Mouse (Mus musculus): ENCODE measurements at regions not wholly inside any gene's neighbourhood (a gene's known extent, or its start where the extent isn't known, plus 50 kb on each side); places are given as distances from the start of the nearest gene placed in this dataset.

DNA sequence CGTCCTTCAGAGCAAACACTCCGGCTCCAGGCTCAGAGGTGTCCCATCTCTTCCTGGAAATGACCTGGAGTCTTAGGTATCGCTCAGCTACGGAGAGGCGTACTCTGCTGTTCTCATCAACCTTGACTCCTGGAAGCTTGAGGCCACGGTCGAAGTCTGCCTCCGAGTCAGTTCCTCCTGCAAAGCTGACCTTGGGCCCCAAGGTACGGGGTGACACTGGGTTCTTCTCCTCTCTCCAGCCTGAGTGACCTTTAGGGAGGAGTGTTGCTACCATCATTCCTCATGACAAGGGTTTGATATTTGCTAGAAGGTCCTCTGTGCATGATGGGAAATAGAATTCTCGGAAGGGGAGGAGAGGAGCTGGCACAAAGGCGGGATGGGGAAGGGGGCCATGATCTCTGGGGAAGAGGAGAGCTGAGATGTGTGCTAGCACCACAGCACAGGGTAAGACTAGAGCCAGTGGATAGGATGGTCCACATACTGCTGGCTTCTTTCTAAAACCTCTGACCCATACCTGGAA, 469.0 kb downstream of the Rps24 start:
- DNase-seq = no peak

GRCm38 (mm10) chr14:24956528-24957210, 469.7 kb downstream of the Rps24 start:
- DNase-seq = no peak

DNA sequence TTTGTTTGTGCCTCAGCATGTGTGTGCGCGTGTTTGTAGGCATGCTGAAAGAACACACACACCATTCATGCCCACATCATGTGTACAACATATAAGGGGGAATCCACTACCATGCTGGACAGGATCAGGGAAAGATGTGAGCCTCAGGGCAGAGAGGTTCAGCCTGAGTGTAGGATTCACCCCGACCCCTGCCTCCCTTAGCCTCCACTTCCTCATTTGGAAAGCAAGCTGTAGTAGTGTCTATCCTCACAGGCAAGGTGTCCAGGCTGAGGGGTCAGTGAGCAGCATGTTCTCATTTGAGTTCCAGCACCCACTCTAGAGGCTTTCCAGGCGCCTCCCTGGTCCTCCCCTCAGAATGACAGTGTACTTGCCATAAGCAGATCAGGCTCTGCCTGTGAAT, 470.5 kb downstream of the Rps24 start:
- no peak for DNase-seq

DNA sequence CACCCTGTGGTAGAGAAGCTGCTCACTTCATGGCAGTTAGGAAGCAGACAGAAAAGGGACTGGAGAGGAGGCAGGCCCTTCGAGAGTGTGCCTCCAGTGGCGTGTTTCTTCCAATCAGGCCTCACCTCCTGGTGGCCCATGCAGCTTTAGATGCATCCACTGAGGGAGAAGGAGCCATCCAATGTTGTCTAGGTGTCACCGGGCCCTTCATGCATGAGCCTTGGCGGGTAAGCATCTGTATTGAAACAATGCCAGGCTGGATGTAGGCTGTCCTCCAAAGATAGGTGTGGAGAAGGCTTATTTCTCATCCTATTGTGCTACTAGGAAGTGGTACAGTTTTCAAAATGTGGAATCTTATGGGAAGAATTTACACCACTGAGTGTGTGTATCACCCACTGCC, 471.9 kb downstream of the Rps24 start:
- no peak for DNase-seq

- no peak for DNase-seq
Measured at GRCm38 (mm10) chr14:24959401-24959800, 472.5 kb downstream of the Rps24 start.

GRCm38 (mm10) chr14:24960082-24960482, 473.2 kb downstream of the Rps24 start:
- peak; percentile 58 for DNase-seq

- DNase-seq = no peak
Measured at GRCm38 (mm10) chr14:24960875-24961274, 473.9 kb downstream of the Rps24 start.

DNA sequence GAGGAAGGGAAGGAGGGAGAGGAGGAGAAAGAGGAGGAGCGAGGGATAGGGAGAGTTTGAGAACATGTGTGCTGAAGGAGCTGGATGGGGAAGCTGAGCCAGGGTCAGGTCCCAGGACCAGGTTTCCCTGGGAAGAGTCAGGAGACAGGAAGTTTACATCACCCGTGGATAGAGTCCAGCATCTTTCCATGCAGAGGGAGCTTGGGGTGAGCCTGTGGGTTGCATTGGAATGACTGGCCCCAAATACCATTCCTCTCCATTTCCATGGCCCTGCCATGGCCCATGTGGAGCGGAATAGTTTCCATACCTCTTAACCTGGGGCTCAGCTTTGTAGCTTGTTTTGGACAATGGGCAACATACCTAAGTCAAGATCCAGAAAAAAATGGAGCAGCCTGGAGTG, 474.8 kb downstream of the Rps24 start:
- DNase-seq = no peak

DNA sequence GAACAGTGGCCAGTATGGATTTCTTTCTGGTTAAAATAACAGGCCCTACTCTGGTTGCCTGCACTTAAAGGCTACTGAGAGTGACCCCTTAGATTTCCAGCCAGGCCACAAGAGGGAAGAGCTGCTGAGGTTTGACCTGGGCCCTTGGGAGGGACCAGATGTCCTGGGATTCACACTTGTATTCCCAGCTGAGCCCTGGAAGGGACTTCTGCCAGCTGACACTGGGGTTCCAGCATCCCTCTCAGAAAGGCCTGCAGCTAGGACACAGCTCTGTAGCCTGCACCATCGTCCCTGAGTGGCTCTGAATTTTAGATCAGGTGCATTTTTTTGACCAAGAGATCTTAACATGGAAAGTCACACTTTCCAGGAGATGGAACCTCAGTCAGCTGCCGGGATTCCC, 482.7 kb downstream of the Rps24 start:
- DNase-seq = no peak

DNA sequence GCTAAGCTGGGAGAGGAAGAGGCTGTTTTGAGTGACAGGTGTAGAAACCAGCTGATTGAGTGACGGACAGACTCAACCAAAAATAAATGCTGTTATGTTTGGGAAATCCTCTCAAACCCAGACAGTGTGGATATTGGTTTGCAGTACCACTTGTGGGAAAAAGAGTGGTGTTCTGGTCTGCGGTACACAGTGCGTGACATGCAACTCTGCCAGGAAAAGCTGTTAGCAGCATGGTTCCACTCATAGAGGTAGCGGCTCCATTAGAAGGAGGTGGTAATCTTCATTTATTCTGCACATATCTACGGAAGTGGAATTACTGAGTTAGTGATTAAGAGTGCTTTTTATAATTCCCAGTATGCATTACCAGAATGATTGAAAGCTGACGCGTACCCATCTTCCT, 485.4 kb downstream of the Rps24 start:
- DNase-seq = no peak

DNA sequence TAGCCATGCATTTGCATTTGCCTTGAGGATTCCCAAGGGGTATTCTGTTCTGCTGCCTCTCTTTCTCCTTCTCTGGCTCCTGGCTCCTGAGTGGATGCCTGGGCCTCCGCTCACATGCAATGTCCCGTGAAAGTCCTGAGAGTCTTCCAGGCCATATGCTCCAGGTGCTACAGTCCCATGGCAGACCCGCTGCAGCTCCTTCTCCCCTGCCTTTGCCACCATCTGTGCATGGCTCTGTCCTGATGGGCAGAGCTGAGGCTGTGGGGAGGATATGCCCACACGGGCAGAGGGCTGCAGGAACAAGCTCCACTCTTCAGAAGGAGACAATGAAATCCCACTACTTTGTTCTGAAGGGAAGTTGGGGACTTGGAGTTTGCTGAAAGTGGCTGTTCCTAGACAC, 485.9 kb upstream of the Zmiz1 start:
- no peak for DNase-seq

- no peak for DNase-seq
Measured at GRCm38 (mm10) chr14:24973591-24973990, 485.4 kb upstream of the Zmiz1 start.

DNA sequence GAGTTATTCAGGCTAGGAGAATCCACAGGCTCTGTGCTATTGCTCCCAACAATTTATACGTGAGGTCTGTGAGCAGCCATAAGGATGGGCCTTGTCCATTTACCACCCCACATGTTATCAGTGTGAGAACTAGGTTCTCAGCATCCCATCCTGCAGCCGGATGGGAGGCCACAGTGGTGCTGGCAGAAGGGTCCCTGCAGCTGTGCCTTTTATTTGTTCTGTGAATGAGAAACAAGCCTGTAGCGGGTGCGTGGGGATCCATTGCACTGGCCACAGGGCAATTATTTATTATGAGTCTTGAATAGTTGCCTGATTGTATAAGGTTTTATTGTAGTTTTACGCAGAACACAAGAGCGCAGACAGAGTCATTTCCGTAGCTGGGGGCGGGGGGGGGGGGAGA, 476.5 kb upstream of the Zmiz1 start:
- no peak for DNase-seq

- DNase-seq = no peak
Measured at GRCm38 (mm10) chr14:24983279-24983678, 475.7 kb upstream of the Zmiz1 start.

GRCm38 (mm10) chr14:24985806-24986359, 473.1 kb upstream of the Zmiz1 start:
- DNase-seq = no peak

DNA sequence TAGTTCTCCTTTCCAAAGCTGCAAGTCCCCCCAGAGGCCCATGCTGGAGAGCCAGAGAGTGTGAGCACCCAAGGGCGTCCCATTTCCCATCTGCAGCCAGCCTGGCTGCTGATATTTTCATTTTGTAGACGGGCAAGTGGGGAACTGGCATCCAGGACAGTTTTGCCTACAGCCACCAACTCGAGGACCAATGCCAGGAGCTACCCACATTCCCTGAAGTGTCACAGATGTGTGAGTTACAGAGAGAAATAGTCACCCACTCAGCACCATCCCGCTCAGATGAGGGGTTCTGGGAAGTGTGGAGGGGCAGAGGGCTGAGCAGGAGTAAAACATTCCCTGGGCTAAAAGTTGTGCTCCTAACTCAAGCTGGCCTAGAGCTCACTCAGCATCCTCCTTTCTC, 472.6 kb upstream of the Zmiz1 start:
- no peak for DNase-seq

GRCm38 (mm10) chr14:24993751-24994658, 465.0 kb upstream of the Zmiz1 start:
- no peak for DNase-seq

DNA sequence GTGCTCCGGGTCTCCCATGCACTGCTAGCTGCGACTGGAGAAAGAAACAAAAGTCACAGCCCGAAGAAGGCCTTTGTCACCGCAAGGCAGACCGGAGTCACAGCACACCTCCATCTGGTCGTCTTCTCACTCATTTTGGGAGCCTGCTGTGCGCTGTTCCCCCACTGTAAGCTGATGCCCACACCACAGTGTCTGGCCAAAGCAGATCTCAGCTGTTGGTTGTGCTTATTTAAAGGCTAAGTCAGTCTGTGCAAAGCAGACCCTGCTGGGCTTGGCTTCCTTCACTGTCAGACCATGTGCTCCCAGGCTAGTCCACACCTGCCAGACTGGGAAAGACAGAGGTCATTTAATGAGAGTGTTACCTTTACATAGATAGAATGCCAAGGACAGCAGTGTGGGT, 463.8 kb upstream of the Zmiz1 start:
- no peak for DNase-seq

GRCm38 (mm10) chr14:24997786-24998509, 461.0 kb upstream of the Zmiz1 start:
- DNase-seq = no peak

DNA sequence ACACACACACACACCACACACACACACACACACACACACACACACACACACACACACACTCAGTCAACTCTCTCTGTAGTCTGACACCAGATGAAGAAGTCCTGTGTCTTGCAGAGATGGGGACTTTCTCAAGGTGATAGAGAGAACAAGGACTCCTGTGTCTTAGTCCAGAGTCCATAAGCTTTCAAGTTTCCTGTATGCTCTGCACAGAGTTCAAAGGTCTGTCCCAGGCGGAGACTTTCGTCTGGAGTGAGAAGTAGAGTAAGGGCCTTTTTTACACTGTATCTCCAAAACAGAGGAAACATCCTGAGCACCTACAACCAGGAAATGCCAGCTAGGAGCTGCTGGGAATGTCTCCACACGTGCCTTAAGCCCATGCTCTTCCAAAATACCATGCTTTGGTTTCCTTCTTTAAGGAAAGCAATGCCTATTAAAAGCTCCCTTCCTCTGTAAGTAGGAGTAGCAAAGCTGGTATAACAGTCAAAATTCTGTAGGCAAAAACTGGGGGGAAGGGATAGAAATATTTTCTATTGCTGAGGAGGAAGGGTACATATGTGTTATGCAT, 459.9 kb upstream of the Zmiz1 start:
- no peak for DNase-seq

GRCm38 (mm10) chr14:25005241-25005946, 453.6 kb upstream of the Zmiz1 start:
- DNase-seq = no peak

GRCm38 (mm10) chr14:25011926-25012325, 447.1 kb upstream of the Zmiz1 start:
- DNase-seq = no peak

Measured in adrenal gland, postnatal 25 days (tissue).